Mouse (Mus musculus) liver, postnatal 0 days (tissue): ENCODE measurements around the gene Fam117a. TPM values are rescaled to one million over a fixed set of nuclear protein-coding genes. Genes with fewer than 3 reads are reported as not detected.

Experiments used
- ATAC-seq: fragments of 200-750 bp; cut with Nextera tagmentation; 2 replicates; pipeline ENCODE4 v1.8.0; 2017; ENCODE audit warnings: mild to moderate bottlenecking, moderate library complexity
- DNase-seq: peaks from one replicate; pipeline ENCODE4 v3.0.0-alpha.2; 2016
- H3K27ac ChIP-seq: fragments of 300-500 bp; sonication (generic); 2 replicates; pipeline ENCODE4 v1.5.1; 2014; ENCODE audit warnings: antibody characterized with exemption, moderate library complexity, mild to moderate bottlenecking, low read depth
- H3K27me3 ChIP-seq: fragments of 300-500 bp; sonication (generic); 2 replicates; pipeline ENCODE4 v1.6.1; 2014; ENCODE audit warnings: low read length, control low read depth, mixed read lengths; ENCODE audit not compliant: insufficient read depth
- H3K36me3 ChIP-seq: fragments of 300-500 bp; sonication (generic); replicated peaks from 2 replicates; pipeline ENCODE4 v1.6.1; 2014; ENCODE audit warnings: mild to moderate bottlenecking, control low read depth, low read length, moderate library complexity, mixed read lengths; ENCODE audit not compliant: insufficient read depth
- H3K4me1 ChIP-seq: fragments of 300-500 bp; sonication (generic); 2 replicates; pipeline ENCODE4 v1.6.1; 2014; ENCODE audit warnings: antibody characterized with exemption, mild to moderate bottlenecking, control low read depth; ENCODE audit not compliant: insufficient read depth
- H3K4me2 ChIP-seq: fragments of 300-500 bp; sonication (generic); 2 replicates; pipeline ENCODE4 v1.6.1; 2014; ENCODE audit warnings: low read depth, mild to moderate bottlenecking, low read length, moderate library complexity, mixed read lengths
- H3K4me3 ChIP-seq: fragments of 300-500 bp; sonication (generic); 2 replicates; pipeline ENCODE4 v1.5.1; 2014; ENCODE audit warnings: low read depth, low read length
- H3K9ac ChIP-seq: fragments of 300-500 bp; sonication (generic); replicated peaks from 2 replicates; pipeline ENCODE4 v1.6.1; 2014; ENCODE audit warnings: mild to moderate bottlenecking, moderate library complexity
- H3K9me3 ChIP-seq: fragments of 300-500 bp; sonication (generic); 2 replicates; pipeline ENCODE4 v1.6.1; 2016; ENCODE audit warnings: mild to moderate bottlenecking, control low read depth, low read length, mixed read lengths
- CTCF ChIP-seq: sonication (generic); IDR thresholded peaks from 2 replicates; pipeline ENCODE4 v1.5.1; 2016; ENCODE audit warnings: antibody characterized with exemption, low read depth
- EP300 ChIP-seq: IDR thresholded peaks from 2 replicates; pipeline ENCODE4 v1.6.1; 2016; ENCODE audit warnings: antibody characterized with exemption, low read depth, mild to moderate bottlenecking
- WGBS: fragments of 180-500 bp; shearing (Covaris S2); extraction: QIAGEN DNeasy Blood & Tissue Kit; methylation state at CpG from one replicate; pipeline ENCODE4 v1.1.7; 2014; ENCODE audit not compliant: insufficient replicate concordance; 5-methylcytosine and 5-hydroxymethylcytosine counted together
- polyA plus RNA-seq: library from polyadenylated mRNA; unstranded; fragments of >200 nt; fragmentation: Nextera tagmentation; extraction: Ambion mirVana; gene quantifications from 2 replicates; pipeline ENCODE4 v1.2.1, GENCODE M21; 2015

Gene Fam117a
- polyA plus RNA-seq, 1 experiment from 2014 or later: 60.1 TPM

DNA sequence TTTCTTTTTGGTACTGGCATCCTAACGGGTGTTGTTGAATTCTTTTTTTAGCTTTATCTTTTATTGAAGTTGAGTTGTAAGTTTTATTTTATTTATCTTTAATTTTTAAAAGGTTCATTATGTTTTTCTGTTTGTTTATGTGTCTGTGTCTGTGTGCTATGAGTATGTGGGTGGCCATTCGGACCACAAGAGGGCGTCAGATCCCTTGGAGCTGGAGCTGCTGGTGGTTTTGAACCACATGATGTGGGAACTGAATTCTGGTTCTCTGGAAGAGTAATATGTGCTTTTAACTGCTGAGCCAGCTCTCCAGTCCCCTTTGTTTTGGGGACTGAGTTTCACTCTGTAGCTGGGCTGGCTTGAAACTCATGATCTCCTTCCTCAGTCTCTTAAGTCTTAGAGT is 86.7 kb downstream of the Fam117a start:
- ATAC-seq: no peak
- H3K4me2 ChIP-seq: no peak overlapping the region
- no peaks in the 10 kb centered on the region; the same call in 1 of the 2 replicates for H3K4me1 ChIP-seq
- peaks cover 5% of the 10 kb centered on the region for H3K36me3 ChIP-seq
- H3K4me3 ChIP-seq: no peak overlapping the region
- no peak overlapping the region for H3K9ac ChIP-seq
- no peak overlapping the region for H3K27ac ChIP-seq
- no peaks in the 10 kb centered on the region for H3K27me3 ChIP-seq
- WGBS: 83% methylated on average over 3 of the region's 3 CpGs
- TF ChIP-seq EP300 (no peak), CTCF (peak; percentile 51)
- H3K9me3 ChIP-seq: no peaks in the 10 kb centered on the region
- DNase-seq: no peak

GRCm38 (mm10) chr11:95431344-95431743 is 94.5 kb downstream of the Fam117a start:
- DNase-seq (no peak), ATAC-seq (peak; percentile 47)
- no peak overlapping the region for H3K4me3 ChIP-seq
- H3K4me1 ChIP-seq: peaks cover 7% of the 10 kb centered on the region; the same call in 1 of the 2 replicates
- no peak overlapping the region for H3K9ac ChIP-seq
- no peak overlapping the region for H3K27ac ChIP-seq
- H3K27me3 ChIP-seq: no peaks in the 10 kb centered on the region
- 18% methylated on average over 2 of the region's 2 CpGs for WGBS
- no peaks in the 10 kb centered on the region for H3K9me3 ChIP-seq
- TF ChIP-seq CTCF: no peak
- TF ChIP-seq EP300: no peak
- no peak overlapping the region for H3K4me2 ChIP-seq
- H3K36me3 ChIP-seq: 0 out of 2 replicates have a peak, but pooled peaks cover 4% of the 10 kb centered on the region

Other genes with a start within 250 kb of the Fam117a start
- not detected in 2 replicates for gene Dlx3, start 216.9 kb upstream of the Fam117a start, polyA plus RNA-seq
- gene Dlx4, start 190.8 kb upstream of the Fam117a start, polyA plus RNA-seq: 0.08 and 0.17 TPM in 2 replicates
- not detected in 2 replicates for gene Tac4, start 75.5 kb upstream of the Fam117a start, polyA plus RNA-seq
- 16.8 and 19.4 TPM in 2 replicates for gene Kat7, start 26.8 kb upstream of the Fam117a start, polyA plus RNA-seq
- gene Slc35b1, start 47.7 kb downstream of the Fam117a start, polyA plus RNA-seq: 38.4 and 40.1 TPM in 2 replicates
- gene Spop, start 77.1 kb downstream of the Fam117a start, polyA plus RNA-seq: 42.4 and 53.2 TPM in 2 replicates
- gene Nxph3, start 177.6 kb downstream of the Fam117a start, polyA plus RNA-seq: not detected in 2 replicates